Mouse (Mus musculus) brain, embryonic 14.5 days (tissue): Measurements from ENCODE around the gene Krtap19-4. TPM values are rescaled to one million over a fixed set of nuclear protein-coding genes. Genes with fewer than 3 reads are reported as not detected.

Experiments
- DNase-seq: peaks from one replicate; pipeline ENCODE4 v3.0.0-alpha.2; 2011; ENCODE audit warnings: low read depth
- CTCF ChIP-seq: fragments of 200-500 bp; IDR thresholded peaks from 2 replicates; pipeline ENCODE4 v1.5.1; 2012; ENCODE audit warnings: inconsistent platforms, mild to moderate bottlenecking, moderate library complexity, borderline replicate concordance; ENCODE audit not compliant: insufficient read depth, insufficient read length; ENCODE audit errors: extremely low read depth
- POLR2A ChIP-seq: fragments of 200-500 bp; IDR thresholded peaks from 2 replicates; pipeline ENCODE4 v1.6.1; 2012; ENCODE audit warnings: mild to moderate bottlenecking, inconsistent platforms, borderline replicate concordance; ENCODE audit not compliant: poor library complexity, insufficient read depth, insufficient read length, severe bottlenecking; ENCODE audit errors: extremely low read depth
- polyA plus RNA-seq: library from polyadenylated mRNA; depleted of rRNA; stranded (reverse); fragments of >200 nt; gene quantifications from 2 replicates; pipeline ENCODE4 v1.2.3, GENCODE M21; 2012; rRNA removed

Krtap19-4 gene
- not detected in 2 replicates for polyA plus RNA-seq

DNA sequence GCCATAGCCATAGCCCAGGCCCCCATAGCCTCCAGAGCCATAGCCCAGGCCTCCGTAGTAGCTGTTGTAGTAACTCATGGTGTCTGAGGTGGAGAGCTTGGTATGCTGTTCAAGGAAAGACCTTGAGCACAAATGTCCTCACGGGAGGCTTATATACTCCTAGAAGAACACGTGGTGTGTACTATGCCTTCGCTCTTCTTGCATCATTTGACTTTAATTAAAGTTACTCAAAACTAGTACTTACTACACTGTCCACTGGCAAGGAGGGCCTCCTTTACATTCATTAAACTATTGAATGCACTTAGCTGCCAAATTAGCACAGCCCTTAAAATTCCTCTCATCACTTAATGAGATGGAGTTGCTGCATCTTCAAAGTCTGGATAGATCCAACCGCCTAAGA, at the start of gene Krtap19-4:
Krtap19-4 (minus strand) TSS at position 101 of the 400 bp plus-strand sequence.
- TF ChIP-seq POLR2A (no peak), CTCF (no peak)
- DNase-seq, result no peak

DNA sequence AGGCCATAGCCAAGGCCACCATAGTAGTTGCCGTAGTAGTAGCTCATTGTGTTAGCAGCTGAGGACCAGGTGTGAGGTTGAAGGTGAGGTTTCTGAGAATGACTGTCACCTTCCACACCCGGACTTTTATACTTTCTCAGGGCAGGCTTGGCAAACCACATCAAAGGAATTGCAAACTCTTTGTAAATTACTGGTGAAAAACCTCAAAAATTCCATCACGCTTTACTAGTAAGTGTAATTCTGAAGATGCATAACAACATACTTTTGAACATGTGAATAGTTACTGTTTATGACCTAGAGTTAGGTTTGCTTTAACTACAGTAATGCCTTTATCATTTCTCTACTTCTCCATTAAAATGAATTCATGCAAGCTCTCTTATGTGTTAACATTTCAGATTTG, 47.3 kb upstream of the Krtap19-4 start, which contains the start of gene Krtap19-9b:
Krtap19-9b (minus strand) TSS at position 101 of the 400 bp plus-strand sequence.
- no peak for DNase-seq
- no peak for TF ChIP-seq CTCF
- TF ChIP-seq POLR2A, result no peak

DNA sequence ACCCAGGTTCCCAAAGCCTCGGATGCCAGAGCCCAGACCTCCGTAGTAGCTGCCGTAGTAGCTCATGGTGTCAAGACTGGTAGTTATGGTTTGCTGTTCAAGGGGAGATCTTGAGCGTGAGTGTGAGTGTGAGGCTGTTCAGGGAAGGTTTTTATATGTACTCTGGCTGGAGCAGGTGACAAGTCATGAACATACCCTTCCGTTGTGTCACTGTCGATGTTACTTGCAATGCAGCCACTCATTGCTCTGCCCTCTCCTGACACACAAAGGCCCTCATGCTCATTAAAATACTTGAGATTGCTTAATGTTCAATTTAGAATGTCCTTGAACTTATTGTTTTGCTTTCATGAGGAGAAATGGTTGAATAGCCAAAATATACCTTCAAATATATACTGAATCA, 11.5 kb upstream of the Krtap19-4 start, which contains the start of gene Krtap19-5:
Krtap19-5 (minus strand) TSS at position 101 of the 400 bp plus-strand sequence.
- no peak for TF ChIP-seq CTCF
- TF ChIP-seq POLR2A, result no peak
- no peak for DNase-seq

DNA sequence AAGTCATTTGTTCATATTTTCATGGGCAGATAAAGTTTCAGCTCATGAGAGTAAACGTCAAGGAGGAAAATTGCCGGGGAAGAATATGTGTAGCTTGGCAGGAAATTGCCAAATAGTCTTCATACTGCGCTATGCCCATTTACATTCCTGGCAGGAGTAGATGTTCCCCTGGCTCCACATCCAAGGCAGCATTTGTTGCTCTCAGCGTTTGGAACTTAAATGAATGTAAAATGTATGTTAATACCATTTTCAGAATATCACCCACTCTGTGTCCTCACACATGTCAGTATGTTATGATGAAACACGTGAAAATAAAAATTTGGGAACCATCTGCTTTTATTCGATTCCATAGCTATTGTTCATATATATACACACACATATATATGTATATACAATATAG, 2.0 kb upstream of the Krtap19-4 start:
- DNase-seq, result peak; percentile 74
- TF ChIP-seq POLR2A, result no peak
- no peak for TF ChIP-seq CTCF

DNA sequence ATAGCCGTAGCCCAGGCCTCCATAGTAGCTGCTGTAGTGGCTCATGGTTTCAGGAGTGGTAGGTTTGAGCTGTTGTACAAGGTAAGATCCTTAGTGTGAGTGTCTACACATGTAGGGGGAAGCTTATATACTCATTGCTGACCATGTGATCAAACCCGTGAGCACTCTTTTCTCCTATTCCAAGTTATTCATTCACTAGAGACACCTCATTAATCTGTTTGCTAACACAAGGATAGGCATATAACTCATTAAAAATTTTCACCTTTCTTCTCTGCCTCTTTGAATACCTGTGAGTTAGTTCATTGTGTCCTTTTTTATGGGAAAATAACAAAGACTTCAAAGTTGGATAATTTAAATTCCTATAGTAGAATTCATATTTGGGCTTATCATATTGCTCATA, 7.0 kb downstream of the Krtap19-4 start, which contains the start of gene Krtap19-3:
Krtap19-3 (minus strand) TSS at position 101 of the 400 bp plus-strand sequence.
- no peak for TF ChIP-seq CTCF
- TF ChIP-seq POLR2A, result no peak
- no peak for DNase-seq

DNA sequence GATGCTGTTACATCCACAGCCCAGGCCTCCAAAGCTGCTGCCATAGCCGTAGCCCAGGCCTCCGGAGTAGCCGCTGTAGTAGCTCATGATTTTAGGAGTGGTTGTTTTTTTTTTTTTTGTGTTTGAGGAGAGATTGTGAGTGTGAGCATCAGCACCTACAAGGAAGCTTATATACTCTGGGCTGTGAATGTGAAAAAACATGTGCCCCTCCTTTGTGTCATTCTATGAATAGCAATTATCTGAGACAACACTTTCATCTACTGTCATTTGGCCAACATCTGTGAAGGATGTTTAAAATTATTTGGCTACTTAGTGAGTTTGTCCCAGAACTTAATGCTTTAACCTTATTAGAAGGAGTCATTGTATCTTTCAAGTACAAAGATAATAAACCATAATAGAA, 10.7 kb downstream of the Krtap19-4 start, which contains the start of gene Krtap19-2:
Krtap19-2 (minus strand) TSS at position 101 of the 400 bp plus-strand sequence.
- TF ChIP-seq POLR2A (no peak), CTCF (no peak)
- no peak for DNase-seq

DNA sequence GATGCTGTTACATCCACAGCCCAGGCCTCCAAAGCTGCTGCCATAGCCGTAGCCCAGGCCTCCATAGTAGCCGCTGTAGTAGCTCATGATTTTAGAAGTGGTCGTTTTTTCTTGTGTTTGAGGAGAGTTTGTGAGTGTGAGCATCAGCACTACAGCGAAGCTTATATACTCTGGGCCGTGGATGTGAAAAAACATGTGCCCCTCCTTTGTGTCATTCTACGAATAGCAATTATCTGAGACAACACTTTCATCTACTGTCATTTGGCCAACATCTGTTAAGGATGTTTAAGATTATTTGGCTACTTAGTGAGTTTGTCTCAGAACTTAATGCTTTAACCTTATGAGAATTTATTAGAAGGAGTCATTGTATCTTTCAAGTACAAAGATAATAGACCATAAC, 15.6 kb downstream of the Krtap19-4 start, which contains the start of gene Krtap19-1:
Krtap19-1 (minus strand) TSS at position 101 of the 400 bp plus-strand sequence.
- DNase-seq, result no peak
- TF ChIP-seq POLR2A (no peak), CTCF (no peak)

DNA sequence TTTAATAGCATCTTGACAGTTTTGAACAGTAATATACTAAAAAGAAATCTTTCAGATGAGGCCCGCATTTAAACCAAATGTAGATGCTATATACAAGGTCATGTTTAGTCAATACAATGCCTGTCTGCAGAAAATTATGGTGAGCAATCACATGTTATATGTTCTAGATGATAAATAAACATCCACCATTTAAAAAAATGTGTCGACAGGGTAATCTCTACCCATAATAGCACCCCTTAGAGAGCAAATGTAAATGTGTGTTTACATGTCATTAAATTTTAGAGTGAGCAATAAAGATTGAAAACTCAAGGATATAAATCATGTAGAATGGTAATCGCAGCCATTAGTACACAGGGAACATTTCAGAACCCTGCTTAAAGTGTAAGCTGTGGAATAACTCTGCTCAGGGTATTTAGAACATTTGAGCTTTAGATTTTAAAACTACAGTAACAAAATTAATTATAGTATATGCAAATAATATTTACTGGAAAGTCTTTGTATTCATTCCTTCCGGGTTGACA, 19.9 kb downstream of the Krtap19-4 start:
- DNase-seq, result no peak
- TF ChIP-seq POLR2A, result no peak
- no peak for TF ChIP-seq CTCF

DNA sequence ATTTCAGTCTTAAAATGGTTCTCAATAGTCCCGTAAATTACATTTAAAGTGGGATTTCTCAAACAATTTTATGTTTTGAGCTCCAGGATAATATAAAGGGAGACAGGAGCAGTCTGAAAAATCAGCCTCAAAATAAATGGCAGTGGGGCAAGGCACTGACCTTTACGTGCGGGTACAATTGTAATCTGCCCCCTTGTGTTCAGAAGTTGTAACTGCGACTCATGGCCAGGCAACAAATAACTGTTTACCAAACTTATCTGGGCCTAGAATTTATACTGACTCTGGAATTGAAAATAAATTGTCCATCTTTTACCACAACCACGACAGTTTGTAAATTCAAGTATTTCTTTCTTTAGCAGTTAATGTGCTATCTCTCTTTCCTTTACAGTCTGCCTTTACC, 33.4 kb downstream of the Krtap19-4 start:
- TF ChIP-seq POLR2A (no peak), CTCF (peak; percentile 75)
- peak; percentile 57 for DNase-seq

DNA sequence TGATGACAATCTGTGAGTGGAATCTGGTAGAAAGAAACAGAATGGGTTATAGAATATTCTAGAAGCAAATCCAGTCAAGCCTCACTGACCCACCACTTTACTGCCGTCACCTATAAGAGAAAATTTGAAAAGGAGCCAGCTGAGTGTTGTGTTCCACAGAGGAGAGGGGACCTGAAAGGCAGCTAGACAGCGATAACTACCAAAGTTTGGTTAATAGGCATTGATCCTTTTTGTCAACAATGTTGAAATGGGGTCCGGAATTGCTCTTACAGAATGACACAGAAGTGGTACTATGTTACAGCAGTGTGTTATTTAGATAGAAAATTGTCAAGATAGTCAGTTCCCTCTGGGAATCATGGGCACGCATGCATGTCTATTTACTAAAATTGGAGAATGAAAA, 36.3 kb downstream of the Krtap19-4 start:
- TF ChIP-seq CTCF (no peak), POLR2A (no peak)
- no peak for DNase-seq

DNA sequence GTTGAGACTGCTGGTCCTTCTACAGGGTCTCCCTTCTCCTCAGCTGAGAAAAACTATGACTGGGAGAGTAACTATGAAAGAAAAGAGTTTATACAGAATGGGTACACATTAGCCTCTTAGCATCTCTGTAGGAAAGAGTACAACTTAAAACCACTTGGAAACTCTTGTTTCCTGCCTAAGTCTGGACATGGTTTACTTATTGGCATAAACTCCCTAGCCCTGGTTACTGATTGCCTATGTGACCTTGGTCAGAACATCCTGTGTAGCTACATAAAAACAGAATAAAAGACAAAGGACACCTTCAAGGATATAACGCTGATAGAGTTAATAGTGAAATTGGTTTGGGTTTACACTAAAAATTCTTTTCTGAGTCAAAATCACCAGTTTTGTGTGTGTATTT, 37.5 kb downstream of the Krtap19-4 start:
- DNase-seq, result no peak
- TF ChIP-seq CTCF, result no peak
- TF ChIP-seq POLR2A, result no peak

Other genes starting within 250 kb of the Krtap19-4 start
- not detected in 2 replicates for gene Krtap26-1, start 237.3 kb downstream of the Krtap19-4 start, polyA plus RNA-seq
- not detected in 2 replicates for gene Krtap27-1, start 213.4 kb downstream of the Krtap19-4 start, polyA plus RNA-seq
- gene 2310061N02Rik, start 177.1 kb downstream of the Krtap19-4 start, polyA plus RNA-seq, result not detected in 2 replicates
- gene Krtap13-1, start 156.2 kb downstream of the Krtap19-4 start, polyA plus RNA-seq, result not detected in 2 replicates
- not detected in 2 replicates for gene Krtap13, start 133.5 kb downstream of the Krtap19-4 start, polyA plus RNA-seq
- not detected in 2 replicates for gene 2310034C09Rik, start 126.2 kb downstream of the Krtap19-4 start, polyA plus RNA-seq
- not detected in 2 replicates for gene 2310057N15Rik, start 110.9 kb downstream of the Krtap19-4 start, polyA plus RNA-seq
- gene Gm5965, start 107.2 kb downstream of the Krtap19-4 start, polyA plus RNA-seq, result not detected in 2 replicates
- gene Gm20741, start 72.9 kb downstream of the Krtap19-4 start, polyA plus RNA-seq, result not detected in 2 replicates
- gene Krtap15, start 64.9 kb downstream of the Krtap19-4 start, polyA plus RNA-seq, result not detected in 2 replicates
- not detected in 2 replicates for gene Krtap14, start 58.9 kb downstream of the Krtap19-4 start, polyA plus RNA-seq
- gene Krtap19-1, start 15.7 kb downstream of the Krtap19-4 start, polyA plus RNA-seq, result not detected in 2 replicates
- gene Krtap19-2, start 10.8 kb downstream of the Krtap19-4 start, polyA plus RNA-seq, result not detected in 2 replicates
- gene Krtap19-3, start 7.1 kb downstream of the Krtap19-4 start, polyA plus RNA-seq, result not detected in 2 replicates
- gene Krtap19-5, start 11.4 kb upstream of the Krtap19-4 start, polyA plus RNA-seq, result not detected in 2 replicates
- not detected in 2 replicates for gene Krtap19-9b, start 47.2 kb upstream of the Krtap19-4 start, polyA plus RNA-seq
- not detected in 2 replicates for gene Krtap16-3, start 77.8 kb upstream of the Krtap19-4 start, polyA plus RNA-seq
- gene Krtap22-2, start 125.7 kb upstream of the Krtap19-4 start, polyA plus RNA-seq, result not detected in 2 replicates
- not detected in 2 replicates for gene Gm10229, start 130.2 kb upstream of the Krtap19-4 start, polyA plus RNA-seq
- not detected in 2 replicates for gene Krtap6-1, start 146.6 kb upstream of the Krtap19-4 start, polyA plus RNA-seq
- not detected in 2 replicates for gene Gm10228, start 156.4 kb upstream of the Krtap19-4 start, polyA plus RNA-seq
- gene Krtap6-5, start 162.8 kb upstream of the Krtap19-4 start, polyA plus RNA-seq, result not detected in 2 replicates
- not detected in 2 replicates for gene 1110025L11Rik, start 178.9 kb upstream of the Krtap19-4 start, polyA plus RNA-seq
- gene Krtap6-3, start 198.9 kb upstream of the Krtap19-4 start, polyA plus RNA-seq, result not detected in 2 replicates